Mouse (Mus musculus): ENCODE results near the gene Gsg1l.

- no peak for TF ChIP-seq CTCF (IDR thresholded peaks at IDR 0.05; ENCODE audit: insufficient read depth, low read length)
- no peak for TF ChIP-seq POLR2A (IDR thresholded peaks at IDR 0.05; ENCODE audit: borderline replicate concordance, extremely low read depth, low read depth, low read length)
Measured at GRCm38 (mm10) chr7:125964087-125964607, 118.1 kb downstream of the Gsg1l start.
